Mouse (Mus musculus): ENCODE results near the gene Mlxip.

Gene Mlxip

GRCm38 (mm10) chr5:123381968-123382367 lies 12.6 kb upstream of the Mlxip start:
- DNase-seq (ENCODE audit: low spot score in 2 of 2), result peak; percentile 38 to 66

- no peak for DNase-seq (ENCODE audit: low spot score in 2 of 2)
Measured at GRCm38 (mm10) chr5:123382686-123383085, 11.9 kb upstream of the Mlxip start.

- no peak for DNase-seq (ENCODE audit: low spot score in 2 of 2)
Measured at GRCm38 (mm10) chr5:123388452-123388851, 6.1 kb upstream of the Mlxip start.

GRCm38 (mm10) chr5:123390536-123391441 lies 3.8 kb upstream of the Mlxip start:
- DNase-seq (ENCODE audit: low spot score in 2 of 2), result no peak

- no peak for DNase-seq (ENCODE audit: low spot score in 2 of 2)
Measured at GRCm38 (mm10) chr5:123391442-123391809, 3.2 kb upstream of the Mlxip start.

GRCm38 (mm10) chr5:123393786-123394302 lies 754 bp upstream of the Mlxip start:
- DNase-seq (ENCODE audit: low spot score in 2 of 2), result no peak

- DNase-seq (ENCODE audit: low spot score in 2 of 2), result peak in 1 of 2 experiments; percentile 49
Measured at GRCm38 (mm10) chr5:123394957-123395881, 621 bp downstream of the Mlxip start.

GRCm38 (mm10) chr5:123396901-123397464 lies 2.4 kb downstream of the Mlxip start:
- DNase-seq (ENCODE audit: low spot score in 2 of 2), result no peak

- peak; percentile 65 to 83 for DNase-seq (ENCODE audit: low spot score in 2 of 2)
Measured at GRCm38 (mm10) chr5:123397786-123398185, 3.2 kb downstream of the Mlxip start.

GRCm38 (mm10) chr5:123398856-123399498 lies 4.4 kb downstream of the Mlxip start:
- DNase-seq (ENCODE audit: low spot score in 2 of 2), result no peak

GRCm38 (mm10) chr5:123404480-123404879 lies 9.9 kb downstream of the Mlxip start:
- no peak for DNase-seq (ENCODE audit: low spot score in 2 of 2)

- no peak for DNase-seq (ENCODE audit: low spot score in 2 of 2)
Measured at GRCm38 (mm10) chr5:123406952-123407351, 12.4 kb downstream of the Mlxip start.

- DNase-seq (ENCODE audit: low spot score in 2 of 2), result no peak
Measured at GRCm38 (mm10) chr5:123408176-123408575, 13.6 kb downstream of the Mlxip start.

- no peak for DNase-seq (ENCODE audit: low spot score in 2 of 2)
Measured at GRCm38 (mm10) chr5:123412193-123412592, 17.6 kb downstream of the Mlxip start.

GRCm38 (mm10) chr5:123413866-123414363 lies 19.3 kb downstream of the Mlxip start:
- no peak for DNase-seq (ENCODE audit: low spot score in 2 of 2)

- DNase-seq (ENCODE audit: low spot score in 2 of 2), result no peak
Measured at GRCm38 (mm10) chr5:123416149-123416548, 21.6 kb downstream of the Mlxip start.

- DNase-seq (ENCODE audit: low spot score in 2 of 2), result peak; percentile 56
Measured at GRCm38 (mm10) chr5:123416566-123417518, 22.2 kb downstream of the Mlxip start.

- peak; percentile 40 to 49 for DNase-seq (ENCODE audit: low spot score in 2 of 2)
Measured at GRCm38 (mm10) chr5:123423885-123424284, 29.3 kb downstream of the Mlxip start.

- peak in 1 of 2 experiments; percentile 29 for DNase-seq (ENCODE audit: low spot score in 2 of 2)
Measured at GRCm38 (mm10) chr5:123427556-123427955, 33.0 kb downstream of the Mlxip start.

All from heart, adult 9 months (tissue).